Mouse (Mus musculus) forebrain, embryonic 14.5 days (tissue): ENCODE measurements around the gene Nfat5. TPM values are rescaled to one million over a fixed set of nuclear protein-coding genes. Genes with fewer than 3 reads are reported as not detected.

ENCODE experiments used
- ATAC-seq: fragments of 200-750 bp; cut with Nextera tagmentation; 2 replicates; pipeline ENCODE4 v1.8.0; 2017; ENCODE audit warnings: mild to moderate bottlenecking, moderate library complexity
- DNase-seq: peaks from one replicate; pipeline ENCODE4 v3.0.0-alpha.2; 2015; ENCODE audit warnings: low spot score
- H3K27ac ChIP-seq: fragments of 300-500 bp; sonication (generic); 2 replicates; pipeline ENCODE4 v1.5.1; 2014; ENCODE audit warnings: low read depth, mild to moderate bottlenecking, control low read depth, low read length, moderate library complexity
- H3K27me3 ChIP-seq: fragments of 300-500 bp; sonication (generic); replicated peaks from 2 replicates; pipeline ENCODE4 v1.6.1; 2014; ENCODE audit warnings: low read length, control low read depth, mixed read lengths; ENCODE audit not compliant: control insufficient read depth, insufficient read depth
- H3K36me3 ChIP-seq: fragments of 300-500 bp; sonication (generic); 2 replicates; pipeline ENCODE4 v1.6.1; 2014; ENCODE audit warnings: low read length, control low read depth; ENCODE audit not compliant: control insufficient read depth, insufficient read depth
- H3K4me1 ChIP-seq: fragments of 300-500 bp; sonication (generic); 2 replicates; pipeline ENCODE4 v1.6.1; 2014; ENCODE audit warnings: antibody characterized with exemption, low read length, control low read depth; ENCODE audit not compliant: control insufficient read depth, insufficient read depth
- H3K4me2 ChIP-seq: fragments of 300-500 bp; sonication (generic); 2 replicates; pipeline ENCODE4 v1.6.1; 2014; ENCODE audit warnings: mild to moderate bottlenecking, control low read depth, low read length
- H3K4me3 ChIP-seq: fragments of 300-500 bp; sonication (generic); 2 replicates; pipeline ENCODE4 v1.5.1; 2014; ENCODE audit warnings: low read depth, low read length, control low read depth
- H3K9ac ChIP-seq: fragments of 300-500 bp; sonication (generic); 2 replicates; pipeline ENCODE4 v1.6.1; 2014; ENCODE audit warnings: mild to moderate bottlenecking, low read length, control low read depth, moderate library complexity
- H3K9me3 ChIP-seq: fragments of 300-500 bp; sonication (generic); replicated peaks from 2 replicates; pipeline ENCODE4 v1.6.1; 2016; ENCODE audit warnings: low read length, control low read depth, mixed read lengths; ENCODE audit not compliant: control insufficient read depth
- WGBS: fragments of 180-500 bp; shearing (Covaris S2); extraction: QIAGEN DNeasy Blood & Tissue Kit; methylation state at CpG from one replicate; pipeline ENCODE4 v1.1.7; 2014; 5-methylcytosine and 5-hydroxymethylcytosine counted together
- polyA plus RNA-seq: library from polyadenylated mRNA; unstranded; fragments of >200 nt; fragmentation: Nextera tagmentation; extraction: Ambion mirVana; gene quantifications from 2 replicates; pipeline ENCODE4 v1.2.1, GENCODE M21; 2014

Nfat5 gene
- polyA plus RNA-seq, 1 experiment from 2014 or later: 3.4 TPM

- WGBS: 80% methylated on average over 1 of the region's 1 CpGs
- no peak overlapping the region for H3K27ac ChIP-seq
- H3K9me3 ChIP-seq: no peaks in the 10 kb centered on the region
- no peaks in the 10 kb centered on the region for H3K4me1 ChIP-seq
- no peaks in the 10 kb centered on the region for H3K27me3 ChIP-seq
- no peak overlapping the region for H3K4me2 ChIP-seq
- H3K4me3 ChIP-seq: no peak overlapping the region
- ATAC-seq: no peak
- no peak for DNase-seq
- H3K36me3 ChIP-seq: no peaks in the 10 kb centered on the region
- no peak overlapping the region for H3K9ac ChIP-seq
These were observed 14.7 kb upstream of the Nfat5 start for GRCm38 (mm10) chr8:107278571-107278970.

- no peak overlapping the region for H3K27ac ChIP-seq
- DNase-seq: no peak
- no peak for ATAC-seq
- H3K4me2 ChIP-seq: no peak overlapping the region
- WGBS: 74% methylated on average over 9 of the region's 9 CpGs
- H3K27me3 ChIP-seq: no peaks in the 10 kb centered on the region
- H3K9me3 ChIP-seq: no peaks in the 10 kb centered on the region
- no peaks in the 10 kb centered on the region for H3K36me3 ChIP-seq
- no peak overlapping the region for H3K9ac ChIP-seq
- H3K4me3 ChIP-seq: no peak overlapping the region
- no peaks in the 10 kb centered on the region for H3K4me1 ChIP-seq
These were observed 6.6 kb upstream of the Nfat5 start for GRCm38 (mm10) chr8:107286686-107287085.

GRCm38 (mm10) chr8:107287522-107287921 is 5.7 kb upstream of the Nfat5 start:
- DNase-seq (no peak), ATAC-seq (no peak)
- H3K27ac ChIP-seq: no peak overlapping the region
- no peaks in the 10 kb centered on the region for H3K36me3 ChIP-seq
- no peak overlapping the region for H3K4me2 ChIP-seq
- no peak overlapping the region for H3K9ac ChIP-seq
- peaks cover 2% of the 10 kb centered on the region; the same call in 1 of the 2 replicates for H3K4me1 ChIP-seq
- H3K27me3 ChIP-seq: no peaks in the 10 kb centered on the region
- 42% methylated on average over 5 of the region's 5 CpGs for WGBS
- H3K4me3 ChIP-seq: no peak overlapping the region
- no peaks in the 10 kb centered on the region for H3K9me3 ChIP-seq

GRCm38 (mm10) chr8:107291171-107291601 is 2.1 kb upstream of the Nfat5 start:
- H3K4me1 ChIP-seq: peaks cover 11% of the 10 kb centered on the region
- H3K9ac ChIP-seq: no peak overlapping the region
- DNase-seq (no peak), ATAC-seq (no peak)
- no peak overlapping the region for H3K4me2 ChIP-seq
- H3K9me3 ChIP-seq: no peaks in the 10 kb centered on the region
- 93% methylated on average over 4 of the region's 4 CpGs for WGBS
- H3K4me3 ChIP-seq: no peak overlapping the region
- no peaks in the 10 kb centered on the region for H3K36me3 ChIP-seq
- no peak overlapping the region for H3K27ac ChIP-seq
- no peaks in the 10 kb centered on the region for H3K27me3 ChIP-seq

- H3K27ac ChIP-seq: peak overlapping the region; percentile 94
- DNase-seq (no peak), ATAC-seq (peak; percentile 22; the same call in 1 of the 2 replicates)
- H3K36me3 ChIP-seq: no peaks in the 10 kb centered on the region
- H3K4me1 ChIP-seq: peaks cover 11% of the 10 kb centered on the region
- H3K9ac ChIP-seq: peak overlapping the region; percentile 74
- no peaks in the 10 kb centered on the region for H3K27me3 ChIP-seq
- 63% methylated on average over 18 of the region's 18 CpGs for WGBS
- no peaks in the 10 kb centered on the region for H3K9me3 ChIP-seq
- H3K4me2 ChIP-seq: peak overlapping the region; percentile 47
- peak overlapping the region; percentile 94 for H3K4me3 ChIP-seq
These were observed 947 bp upstream of the Nfat5 start for GRCm38 (mm10) chr8:107292119-107292927.

- Histone ChIP-seq H3K27ac (peak overlapping the region; percentile 94), H3K9me3 (no peaks in the 10 kb centered on the region), H3K4me3 (peak overlapping the region; percentile 94), H3K36me3 (no peaks in the 10 kb centered on the region), H3K4me1 (peaks cover 11% of the 10 kb centered on the region), H3K4me2 (peak overlapping the region; percentile 53), H3K9ac (peak overlapping the region; percentile 89), H3K27me3 (no peaks in the 10 kb centered on the region)
- under 1% methylated on average over 49 of the region's 98 CpGs for WGBS
- ATAC-seq (peak; percentile 40), DNase-seq (peak; percentile 33)
These were observed 665 bp downstream of the Nfat5 start for GRCm38 (mm10) chr8:107293641-107294628.

GRCm38 (mm10) chr8:107295450-107295849 is 2.2 kb downstream of the Nfat5 start:
- H3K4me2 ChIP-seq: peak overlapping the region; percentile 53; the same call in 1 of the 2 replicates
- H3K36me3 ChIP-seq: no peaks in the 10 kb centered on the region
- no peak overlapping the region; the same call in 1 of the 2 replicates for H3K9ac ChIP-seq
- ATAC-seq: no peak
- H3K9me3 ChIP-seq: no peaks in the 10 kb centered on the region
- WGBS: 82% methylated on average over 1 of the region's 1 CpGs
- no peak overlapping the region for H3K4me3 ChIP-seq
- no peaks in the 10 kb centered on the region for H3K27me3 ChIP-seq
- no peak for DNase-seq
- H3K27ac ChIP-seq: no peak overlapping the region
- peaks cover 11% of the 10 kb centered on the region for H3K4me1 ChIP-seq

GRCm38 (mm10) chr8:107311876-107312275 is 18.6 kb downstream of the Nfat5 start:
- ATAC-seq: no peak
- DNase-seq: no peak
- Histone ChIP-seq H3K36me3 (no peaks in the 10 kb centered on the region), H3K4me3 (no peak overlapping the region), H3K9me3 (no peaks in the 10 kb centered on the region), H3K27ac (no peak overlapping the region), H3K27me3 (no peaks in the 10 kb centered on the region), H3K4me2 (no peak overlapping the region), H3K4me1 (no peaks in the 10 kb centered on the region), H3K9ac (no peak overlapping the region)
